19 mouse cellular contexts compared by ENCODE assay signal in the genomic region with DNA sequence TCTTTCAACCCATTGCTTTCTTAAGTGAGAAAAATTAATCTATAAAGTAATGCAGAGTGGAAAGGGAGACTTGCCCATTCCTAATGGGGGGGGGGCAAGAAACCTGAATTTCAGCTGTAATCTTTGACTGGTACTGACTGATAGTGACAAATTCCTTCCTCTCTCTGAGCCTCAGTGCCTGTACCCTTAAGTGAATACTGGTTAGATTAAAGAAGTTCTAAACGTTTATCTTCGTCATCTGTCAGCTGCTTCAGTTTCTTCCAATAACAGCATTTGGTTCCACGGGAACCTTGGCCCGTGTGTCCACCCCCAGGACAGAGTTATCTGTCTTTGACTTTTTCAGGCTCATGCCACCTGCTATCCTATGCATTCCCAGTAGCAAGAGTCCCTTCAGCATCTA.
"Had no signal": no experiment of that assay in that cellular context is flagged by ENCODE, and none has a peak within 500 bp of the region (broad histone marks: within the 10 kb centered on the region; RNA-seq: fewer than 3 reads in every experiment).

No protein-coding gene starts in this region.

- ATAC-seq: midbrain, embryonic 13.5 days; midbrain, embryonic 15.5 days had no signal

- DNase-seq: lung, adult 18-20 months; lung, embryonic 14.5 days; lung, postnatal 10 days; lung, postnatal 4 days; retina, postnatal 1 day; right cerebral cortex, adult 18-20 months; right cerebral cortex, postnatal 25 days; right cerebral cortex, postnatal 4 days; spleen, adult 18-20 months; thymus, adult 2 months; thymus, postnatal 25 days; thymus, postnatal 4 days had no signal

- H3K27ac ChIP-seq: liver, embryonic 14.5 days; midbrain, embryonic 13.5 days; midbrain, embryonic 15.5 days; neural tube, embryonic 12.5 days; stomach, embryonic 15.5 days; stomach, postnatal 0 days had no signal

- H3K36me3 ChIP-seq: stomach, embryonic 15.5 days had no signal

- H3K27me3 ChIP-seq: midbrain, embryonic 13.5 days; midbrain, embryonic 15.5 days; neural tube, embryonic 12.5 days; stomach, embryonic 15.5 days had no signal

- H3K9me3 ChIP-seq: midbrain, embryonic 13.5 days; midbrain, embryonic 15.5 days; neural tube, embryonic 12.5 days; stomach, embryonic 15.5 days had no signal

- H3K9ac ChIP-seq: liver, embryonic 14.5 days; lung, embryonic 14.5 days; midbrain, embryonic 13.5 days; midbrain, embryonic 15.5 days; neural tube, embryonic 12.5 days; stomach, embryonic 15.5 days had no signal

- H3K4me3 ChIP-seq: midbrain, embryonic 13.5 days; midbrain, embryonic 15.5 days; neural tube, embryonic 12.5 days; stomach, embryonic 15.5 days had no signal

- H3K4me2 ChIP-seq: lung, embryonic 14.5 days; midbrain, embryonic 11.5 days; midbrain, embryonic 13.5 days; midbrain, embryonic 15.5 days; neural tube, embryonic 12.5 days; stomach, embryonic 15.5 days had no signal
